Mouse (Mus musculus) neutrophil, adult 5-6 weeks (primary cell): Measurements from ENCODE around the gene Fgfr2. TPM values are rescaled to one million over a fixed set of nuclear protein-coding genes. Genes with fewer than 3 reads are reported as not detected.

ENCODE experiments used
- ATAC-seq: fragments of 151-379, 151-347 bp; 2 replicates; pipeline ENCODE4 v1.8.0; 2017; ENCODE audit warnings: mild to moderate bottlenecking, moderate TSS enrichment; ENCODE audit not compliant: insufficient number of reproducible peaks, poor library complexity, low FRiP score, severe bottlenecking; ENCODE audit errors: extremely low read depth
- total RNA-seq: library from RNA; stranded (forward); fragments of 200-1000 nt; gene quantifications from 2 replicates; pipeline ENCODE4 v1.2.3, GENCODE M21; 2017

Fgfr2 gene
- total RNA-seq, 1 experiment from 2014 or later = not detected

DNA sequence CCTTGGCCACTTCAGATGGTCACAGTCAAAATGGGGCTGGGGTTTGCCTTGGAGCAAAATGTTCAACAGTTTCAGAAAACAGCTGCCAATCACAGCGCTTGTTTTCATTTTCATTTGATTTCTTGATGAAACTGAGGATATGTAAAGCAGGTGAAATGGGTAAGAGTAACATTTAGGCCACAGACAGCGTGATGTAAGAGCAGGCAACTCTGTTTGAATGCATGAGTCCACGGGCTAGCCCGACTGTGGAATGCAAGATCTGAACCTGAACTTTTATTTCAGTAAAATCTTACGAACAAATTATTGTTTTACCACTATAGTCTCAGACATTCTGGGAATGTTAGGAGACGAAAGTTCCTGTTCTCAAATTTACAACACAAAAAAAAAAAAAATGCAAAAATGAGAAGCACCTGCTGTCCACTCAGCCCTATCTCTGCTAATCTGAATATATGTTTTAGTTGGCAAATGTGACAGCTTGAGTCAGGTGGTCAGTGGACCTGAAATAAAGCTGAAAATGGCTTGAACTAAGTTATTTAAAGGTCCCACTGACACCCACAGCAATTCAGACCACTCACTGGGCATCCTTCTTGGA is 362.5 kb downstream of the Fgfr2 start:
- no peak for ATAC-seq

DNA sequence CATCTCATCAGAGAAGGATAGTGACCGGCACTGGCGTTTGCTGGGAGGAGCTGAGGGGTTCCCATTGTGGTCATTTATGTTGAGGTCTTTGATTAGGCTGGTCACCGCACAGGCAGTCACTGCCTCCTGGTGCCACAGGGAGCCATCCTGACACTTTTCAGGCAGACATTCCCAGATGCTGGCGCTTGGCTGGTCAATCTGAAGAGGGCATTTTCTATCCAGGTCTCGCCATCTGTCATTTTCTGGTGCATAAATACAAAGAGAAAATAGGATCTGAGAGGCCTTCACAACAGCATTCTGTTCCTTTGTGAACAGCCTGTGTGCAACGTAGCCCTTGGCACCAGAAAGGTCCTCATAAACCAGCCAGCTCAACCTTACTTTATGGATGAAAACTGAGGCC is 363.2 kb downstream of the Fgfr2 start:
- ATAC-seq = no peak

DNA sequence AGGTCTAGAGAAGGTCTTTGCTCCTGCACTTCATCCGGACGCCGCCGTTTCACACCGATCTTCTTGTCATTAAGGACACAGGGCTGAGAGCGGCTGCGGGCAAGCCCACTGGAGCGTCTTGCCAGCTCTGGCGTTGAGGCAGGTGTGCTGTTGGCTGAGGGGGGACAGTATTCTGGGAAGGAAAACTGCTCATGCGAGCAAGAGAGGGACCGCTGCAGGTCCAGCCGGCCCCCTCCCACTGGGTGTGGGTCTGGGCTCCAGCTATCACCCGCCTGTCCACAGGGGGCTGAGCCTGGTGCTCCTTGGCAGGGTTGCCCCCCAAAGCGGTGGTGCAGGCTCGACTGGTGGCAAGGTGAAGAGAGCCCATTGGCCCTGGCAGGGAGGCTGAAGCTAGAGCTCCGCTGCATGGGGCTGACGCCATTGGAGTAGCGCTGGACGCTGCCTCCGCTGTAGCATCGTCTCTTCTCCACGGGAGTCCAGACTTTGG is 363.7 kb downstream of the Fgfr2 start:
- ATAC-seq = no peak

DNA sequence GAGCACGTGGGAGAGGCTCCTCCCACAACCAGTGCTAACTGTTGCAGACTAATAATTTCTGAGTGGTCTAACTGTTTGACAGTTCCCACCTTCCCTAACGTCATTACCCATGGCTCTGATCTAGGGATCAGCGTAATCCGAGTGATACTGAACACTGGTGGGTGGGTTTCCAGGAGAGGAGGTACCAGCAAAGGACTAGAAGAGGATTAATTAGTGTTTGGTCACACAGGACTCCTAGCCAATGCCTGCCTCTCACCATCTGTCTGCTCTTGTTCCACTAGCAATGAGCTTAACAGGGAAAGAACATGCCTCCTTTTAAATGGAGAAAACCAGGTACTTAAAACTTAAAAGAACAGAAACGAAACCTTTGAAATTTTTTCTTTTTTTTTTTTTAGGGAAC is 364.3 kb downstream of the Fgfr2 start:
- no peak for ATAC-seq

DNA sequence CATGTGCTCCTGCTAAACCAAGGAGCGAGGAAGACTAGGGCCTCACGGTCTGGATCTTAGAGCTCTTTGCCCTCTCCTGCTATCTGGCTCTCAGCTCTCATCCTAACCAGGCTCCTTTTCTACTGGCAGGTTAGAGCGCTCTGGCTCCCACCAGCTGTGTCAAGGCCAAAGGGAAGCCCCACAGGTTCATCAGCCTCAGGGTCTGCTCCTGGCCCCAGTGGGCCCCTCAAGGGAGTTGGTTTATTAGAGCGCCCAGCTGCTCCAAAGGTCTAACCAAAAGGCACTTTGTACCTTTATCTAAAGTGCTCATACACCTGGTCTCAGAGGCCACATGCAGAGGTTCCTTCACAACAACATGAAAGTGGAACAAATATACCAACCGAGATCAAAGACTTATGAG is 366.8 kb downstream of the Fgfr2 start:
- ATAC-seq = no peak

DNA sequence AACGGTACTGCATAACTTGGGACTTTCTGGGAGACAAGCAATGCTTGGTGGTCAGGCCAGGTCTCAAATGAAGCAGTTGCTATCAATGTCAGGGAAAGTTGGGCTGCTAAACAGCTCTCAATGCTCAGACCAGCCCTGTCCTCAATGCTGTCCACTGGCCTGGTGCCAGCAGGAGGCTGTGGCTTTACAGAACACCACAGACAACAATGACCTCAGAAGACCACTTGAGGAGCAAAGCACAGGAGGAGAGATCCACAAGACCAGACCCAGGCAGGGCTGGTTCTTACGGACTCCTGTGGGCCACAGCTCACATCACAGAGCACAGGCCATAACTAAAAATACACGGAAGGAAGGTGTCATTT is 368.8 kb downstream of the Fgfr2 start:
- ATAC-seq = no peak

DNA sequence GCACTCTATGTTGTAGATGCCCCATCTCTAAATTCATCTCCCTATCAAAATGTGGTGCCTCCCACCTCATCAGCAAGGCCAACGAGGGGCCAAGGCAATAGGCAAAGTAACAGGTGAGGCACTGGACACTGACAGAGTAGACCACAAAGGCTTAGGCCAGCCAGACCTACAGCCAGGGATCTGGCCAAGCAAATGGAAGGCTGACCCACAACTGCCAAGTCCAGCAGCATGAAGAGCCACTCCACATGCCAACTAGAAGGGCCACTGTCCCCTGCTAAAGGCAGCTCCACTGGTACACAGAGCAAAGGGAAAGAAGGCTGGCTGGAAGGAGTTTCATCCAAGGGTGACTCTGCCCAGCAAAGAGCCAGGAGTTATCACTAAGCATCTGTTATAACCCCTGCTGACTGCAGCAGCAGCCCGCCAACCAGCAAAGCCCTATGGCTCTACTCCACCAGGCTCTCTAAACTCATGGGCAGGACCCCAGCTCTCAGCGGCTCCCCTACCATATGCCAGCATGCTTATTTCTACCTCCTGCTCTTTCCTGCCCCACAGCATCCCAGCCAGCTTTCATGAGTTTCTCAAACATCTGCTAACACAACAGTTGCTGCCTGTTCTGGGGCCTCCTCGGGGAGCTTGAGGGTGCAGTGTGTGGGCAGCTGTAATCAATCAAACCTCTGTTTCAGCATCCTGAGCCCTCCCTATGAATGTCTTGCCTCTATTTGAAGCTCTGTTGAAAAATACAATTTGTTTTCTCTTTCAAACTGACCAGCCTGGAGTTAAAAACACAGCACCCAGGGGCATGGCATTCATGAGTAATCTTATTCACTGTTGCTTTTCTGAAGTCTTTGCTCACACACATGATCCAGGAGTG is 369.4 kb downstream of the Fgfr2 start:
- ATAC-seq = no peak

DNA sequence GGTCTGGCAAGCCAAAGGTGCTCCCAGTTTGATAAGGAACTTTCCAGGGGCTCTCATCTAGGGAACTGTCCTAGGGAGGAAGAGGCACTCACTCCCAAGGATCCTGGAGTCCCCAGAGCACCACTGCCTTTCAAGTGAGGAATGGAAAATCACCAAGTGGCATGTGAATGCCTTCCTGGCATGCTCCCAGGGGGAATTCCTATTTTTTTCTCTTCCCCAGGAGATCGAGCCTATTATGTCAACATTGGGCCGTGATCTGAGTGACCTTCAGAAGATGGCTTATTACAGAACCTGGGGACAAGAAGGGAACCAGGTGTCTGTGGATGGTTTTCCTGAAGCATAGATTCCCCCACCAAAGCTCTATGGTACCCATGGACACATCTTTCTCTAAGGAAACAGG is 371.4 kb downstream of the Fgfr2 start:
- ATAC-seq = no peak

DNA sequence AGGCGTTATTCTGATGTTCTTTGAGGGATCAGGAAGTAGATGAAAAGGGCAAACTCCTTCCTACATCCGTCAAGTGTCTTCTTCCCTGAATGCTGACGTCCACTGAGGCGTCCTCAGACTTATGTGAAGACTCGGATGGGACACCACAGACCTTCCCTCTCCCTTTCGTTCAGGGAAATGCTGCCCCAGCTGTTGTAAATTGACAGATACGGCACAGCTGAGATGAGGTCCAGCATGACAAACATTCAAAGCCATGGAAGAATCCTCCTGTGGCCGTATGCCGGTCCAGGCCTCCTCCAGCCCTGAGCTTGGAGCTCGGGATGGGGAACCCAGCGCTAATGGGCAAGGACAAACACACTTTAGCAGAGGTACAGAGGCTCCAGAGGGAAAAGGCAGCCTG is 373.6 kb downstream of the Fgfr2 start:
- ATAC-seq = no peak

DNA sequence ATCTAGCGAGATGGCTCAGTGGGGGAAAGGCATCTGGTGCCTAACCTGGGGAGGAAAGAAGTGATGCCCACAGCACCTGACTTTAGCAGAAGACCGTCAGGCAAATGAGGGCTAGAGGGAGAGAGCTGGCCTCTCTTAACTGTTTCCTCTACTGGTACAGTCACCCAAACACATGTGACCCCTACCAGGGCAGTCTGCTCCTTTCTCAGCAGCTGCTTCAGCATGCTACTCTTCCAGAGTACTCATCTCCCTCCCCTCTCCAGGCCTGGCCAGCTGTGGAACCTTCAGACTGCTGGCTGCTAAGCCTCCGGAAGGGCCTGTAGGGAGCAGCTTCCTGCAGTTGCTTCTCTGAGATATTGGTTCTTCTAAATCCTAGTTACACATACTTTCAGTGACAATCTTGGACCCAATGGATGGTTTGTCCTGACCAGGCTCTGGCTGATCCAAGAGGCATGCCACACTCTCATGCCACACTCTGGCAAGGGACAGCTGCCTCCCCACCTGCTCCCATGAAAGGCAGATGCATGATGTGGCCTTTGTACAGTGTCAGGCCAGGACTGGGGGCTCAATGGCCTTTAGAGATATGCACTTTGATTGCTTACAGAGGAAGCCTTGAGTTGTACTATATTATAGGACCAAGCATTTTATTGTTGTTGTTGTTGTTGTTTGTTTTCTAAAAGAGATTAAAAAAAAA is 374.9 kb downstream of the Fgfr2 start:
- ATAC-seq = no peak

DNA sequence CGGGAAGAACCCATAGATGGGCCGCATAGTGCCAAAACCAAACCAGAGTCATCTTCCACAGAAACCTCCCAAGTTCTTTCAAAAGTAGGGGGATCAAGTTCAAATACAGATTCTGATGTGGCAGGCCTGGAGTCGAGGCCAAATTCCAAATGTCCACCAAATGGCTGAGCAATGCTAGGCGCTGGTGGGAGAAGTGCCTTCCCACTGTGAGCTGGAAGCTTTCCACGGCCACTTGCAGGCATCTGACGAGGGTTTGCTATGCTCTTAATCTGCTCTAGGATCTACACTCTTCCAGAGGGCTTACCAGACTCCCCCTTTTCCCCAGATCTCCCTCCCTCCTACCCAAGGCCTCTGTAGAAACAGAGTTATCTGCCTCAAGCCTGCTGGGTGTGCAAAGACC is 376.1 kb downstream of the Fgfr2 start:
- no peak for ATAC-seq

DNA sequence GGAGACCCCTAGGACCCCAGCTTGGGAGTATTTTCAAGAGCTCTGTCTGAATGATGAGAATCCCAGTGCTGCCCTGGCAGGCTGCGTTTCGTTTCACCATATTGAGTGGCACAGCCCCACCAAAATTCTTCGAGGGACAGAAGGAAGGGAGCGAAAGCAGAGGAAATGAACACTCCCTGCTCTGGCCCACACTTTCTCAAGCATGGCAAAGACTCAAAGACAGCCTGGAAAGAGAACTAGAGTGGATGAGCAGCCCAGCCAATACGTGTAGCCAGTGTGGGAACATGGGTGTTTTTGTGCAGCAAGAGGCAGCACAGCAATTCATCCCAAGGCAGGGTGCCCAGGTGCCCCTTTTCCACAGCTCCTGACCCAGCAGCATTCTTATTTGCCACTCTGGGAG is 380.2 kb downstream of the Fgfr2 start:
- ATAC-seq = no peak

DNA sequence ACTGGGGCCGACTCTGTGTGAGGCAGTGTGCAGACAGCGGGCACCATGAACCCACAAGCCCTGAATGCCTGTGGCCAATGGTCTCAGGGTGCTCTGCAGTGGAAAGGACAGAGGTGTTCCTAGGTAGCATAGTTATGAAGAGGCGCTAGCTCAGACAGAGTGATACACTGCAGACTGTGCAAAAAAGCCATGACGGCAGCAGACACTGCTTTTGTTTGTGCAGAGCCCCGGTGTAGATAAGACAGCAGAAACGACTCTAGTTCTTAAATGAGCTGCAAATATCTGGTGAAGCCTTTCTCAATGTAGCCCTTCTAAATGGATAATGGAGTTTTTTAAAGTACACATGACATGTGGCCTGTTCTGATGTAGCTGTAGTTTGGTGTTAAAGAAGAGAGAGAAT is 383.3 kb downstream of the Fgfr2 start:
- no peak for ATAC-seq

DNA sequence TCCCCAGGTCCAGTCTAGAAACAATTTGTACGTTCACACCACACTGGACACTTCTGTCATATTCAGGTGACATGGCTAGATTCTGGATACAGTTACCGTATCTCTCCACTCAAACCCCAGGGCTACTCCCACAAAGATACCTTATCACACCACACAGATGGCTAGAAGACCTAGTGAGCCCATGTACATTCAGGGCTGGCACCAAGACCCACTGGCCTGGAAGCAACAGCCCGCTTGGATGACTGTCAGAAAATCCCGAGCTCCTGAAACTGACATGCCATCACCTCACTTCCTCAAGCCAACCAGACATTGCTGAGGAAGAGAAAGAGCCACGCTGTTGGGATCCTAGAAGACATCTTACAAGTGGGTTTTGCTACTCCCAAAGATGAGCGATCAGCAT is 384.3 kb downstream of the Fgfr2 start:
- no peak for ATAC-seq

DNA sequence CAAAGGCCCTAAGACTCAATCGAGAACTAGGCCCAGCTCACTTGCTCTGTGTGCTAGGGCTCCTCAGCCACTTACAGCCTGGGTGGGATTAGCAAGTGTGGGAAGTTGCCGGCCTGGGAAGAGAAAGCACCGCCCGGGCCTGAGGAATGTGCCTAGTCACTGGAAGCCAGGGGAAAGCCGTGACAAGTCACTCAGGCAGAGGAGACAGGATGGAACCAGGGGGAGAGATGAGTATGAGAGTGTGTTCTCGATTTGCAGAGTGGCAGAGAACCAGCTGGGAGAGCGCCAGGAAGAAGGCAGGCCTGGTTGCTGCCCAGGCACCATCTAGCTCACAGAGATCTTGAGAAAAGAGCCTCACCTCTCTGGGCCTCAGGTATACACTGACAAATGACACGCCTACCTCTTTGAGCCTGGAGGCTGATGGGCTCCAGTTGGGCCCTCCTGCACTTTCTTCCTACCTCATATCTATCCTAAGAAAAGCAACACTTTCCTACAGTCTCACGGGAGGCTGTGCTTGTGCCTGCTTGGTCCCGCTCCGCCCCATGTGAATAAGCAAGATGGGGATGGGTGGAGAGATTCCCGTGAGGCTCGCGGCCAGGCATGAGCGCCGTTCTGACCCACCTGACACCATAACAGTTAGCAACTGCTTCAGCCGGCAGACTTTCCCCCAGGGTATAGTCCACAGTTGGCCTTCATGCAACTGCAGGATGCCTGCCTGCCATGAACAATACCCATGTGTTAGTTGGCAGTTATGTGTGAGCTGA is 386.9 kb downstream of the Fgfr2 start:
- ATAC-seq = no peak

DNA sequence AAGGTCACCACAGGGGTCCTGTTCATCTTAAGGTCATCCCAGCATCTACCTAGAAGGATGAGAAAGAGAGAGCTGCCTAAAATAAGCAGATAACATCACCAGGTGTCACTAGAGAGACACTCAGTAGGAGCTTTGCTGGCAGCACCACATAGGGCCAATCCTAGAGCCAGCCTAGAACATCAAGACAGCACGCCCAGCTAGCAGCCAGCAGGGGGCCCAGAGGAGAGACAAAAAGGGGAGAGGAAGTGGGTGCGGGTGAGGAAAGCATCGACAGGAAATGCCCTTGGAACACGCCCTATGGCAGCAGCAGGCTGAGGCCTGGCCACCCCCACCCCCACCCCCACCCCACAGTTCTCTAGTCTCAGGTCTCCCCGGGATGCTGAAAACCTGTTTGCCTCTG is 388.0 kb downstream of the Fgfr2 start:
- ATAC-seq = peak; percentile 96

DNA sequence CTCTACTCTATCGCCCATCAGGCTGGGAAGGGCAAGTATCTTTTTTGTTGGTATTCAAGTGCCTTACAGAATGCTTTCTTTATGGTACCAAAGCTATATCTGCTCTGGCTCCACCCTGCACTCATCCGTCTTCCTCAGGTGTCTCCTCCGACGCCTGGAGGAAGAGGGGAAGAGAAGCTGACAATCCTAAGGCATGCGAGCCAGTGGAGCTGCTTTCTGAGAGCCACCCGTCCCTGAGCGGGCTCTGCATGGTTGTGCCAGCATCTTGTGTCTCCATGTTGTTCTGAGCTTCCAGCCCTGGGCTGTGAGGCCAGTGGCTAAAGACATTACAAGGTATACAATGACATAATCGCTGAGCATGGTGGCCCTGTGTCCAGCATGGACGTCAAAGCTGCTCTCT is 388.9 kb downstream of the Fgfr2 start:
- ATAC-seq = no peak

DNA sequence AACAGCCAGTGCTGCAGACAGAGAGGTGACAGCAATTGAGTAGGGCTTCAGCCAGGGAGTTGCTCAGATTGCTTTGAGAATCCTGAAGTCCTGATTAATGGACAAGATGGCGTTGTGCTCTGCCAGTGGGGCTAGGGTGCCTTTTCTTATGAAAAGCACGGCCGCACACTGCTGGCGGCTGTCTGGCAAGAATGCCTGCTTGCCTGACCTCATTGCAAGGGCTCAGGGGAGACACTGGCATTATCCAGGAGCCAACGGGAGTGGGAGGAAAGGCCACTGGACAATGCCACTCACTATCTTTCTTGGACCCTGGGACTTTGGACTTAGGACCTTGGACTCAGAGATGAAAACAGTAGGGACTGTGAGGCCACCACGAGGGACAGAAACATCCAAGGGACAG is 389.6 kb downstream of the Fgfr2 start:
- no peak for ATAC-seq

DNA sequence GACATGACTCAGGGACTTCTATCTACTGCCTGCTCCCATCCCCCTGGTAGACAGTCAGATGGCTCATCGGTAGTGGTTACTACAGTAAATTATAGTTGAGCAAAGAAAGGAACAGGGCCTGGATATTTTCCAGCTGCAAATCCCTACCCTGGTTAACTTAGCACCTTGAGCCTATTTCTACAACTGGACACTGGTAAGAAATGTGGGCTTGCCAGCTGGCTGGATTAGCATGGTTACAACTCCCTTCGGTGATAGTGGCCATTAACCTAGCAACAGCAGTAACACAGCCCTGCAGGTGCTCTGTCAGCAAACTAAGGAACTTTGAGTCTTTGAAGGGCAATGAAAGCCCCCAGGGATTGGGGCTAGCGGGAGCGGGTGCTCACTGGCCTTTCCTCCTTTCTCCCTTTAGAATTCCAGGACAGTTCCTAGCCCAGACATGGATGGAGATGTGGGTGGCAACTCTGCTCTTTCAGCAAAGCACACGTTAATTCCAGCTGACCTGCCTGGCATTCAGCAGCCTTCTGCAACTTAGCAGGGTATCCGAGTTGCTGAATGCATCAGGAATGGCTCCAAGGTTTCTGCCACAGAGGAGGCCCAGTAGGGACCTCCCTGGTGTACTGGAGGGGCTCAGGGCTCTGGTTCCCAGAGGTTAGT is 390.9 kb downstream of the Fgfr2 start:
- ATAC-seq = no peak
